Mouse (Mus musculus) kidney, adult 2 months (tissue): ENCODE measurements at regions not wholly inside any gene's neighbourhood (a gene's known extent, or its start where the extent isn't known, plus 50 kb on each side); places are given as distances from the start of the nearest gene placed in this dataset.
"Not testable (repeated sequence)": the region's sequence is repeated elsewhere in the genome, so short reads cannot be mapped to it uniquely, and the experiment has no call there.

ENCODE experiments used
- DNase-seq: peaks from one replicate; pipeline ENCODE4 v3.0.0; 2021
- H3K27ac ChIP-seq: fragments of 200-500 bp; 2 replicates; pipeline ENCODE4 v1.5.1; 2012; ENCODE audit warnings: low read depth, low read length, control low read depth, inconsistent platforms; ENCODE audit not compliant: insufficient read depth
- H3K27me3 ChIP-seq: fragments of 200-500 bp; replicated peaks from 2 replicates; pipeline ENCODE4 v1.6.1; 2012; ENCODE audit warnings: mild to moderate bottlenecking, moderate library complexity, low read length, inconsistent platforms; ENCODE audit not compliant: control insufficient read depth, insufficient read depth
- H3K36me3 ChIP-seq: fragments of 200-500 bp; 2 replicates; pipeline ENCODE4 v1.6.1; 2012; ENCODE audit warnings: mild to moderate bottlenecking, moderate library complexity, low read length, inconsistent platforms; ENCODE audit not compliant: control insufficient read depth, insufficient read depth
- H3K4me1 ChIP-seq: fragments of 200-500 bp; 2 replicates; pipeline ENCODE4 v1.6.1; 2011; ENCODE audit warnings: low read length; ENCODE audit not compliant: control insufficient read depth, insufficient read depth
- H3K4me3 ChIP-seq: fragments of 200-500 bp; 2 replicates; pipeline ENCODE4 v1.5.1; 2011; ENCODE audit warnings: mild to moderate bottlenecking, low read depth, low read length, control low read depth; ENCODE audit not compliant: insufficient read depth
- CTCF ChIP-seq: fragments of 200-500 bp; conservative IDR thresholded peaks from 2 replicates; pipeline ENCODE4 v1.5.1; 2011; ENCODE audit warnings: low read depth, mild to moderate bottlenecking, control low read depth, low read length, moderate library complexity, mixed read lengths; ENCODE audit not compliant: insufficient read depth, insufficient read length
- POLR2A ChIP-seq: fragments of 200-500 bp; IDR thresholded peaks from one replicate; pipeline ENCODE4 v1.6.1; 2011; ENCODE audit warnings: low read depth, low read length, control low read depth
- WGBS: fragments of 180-500 bp; shearing (Covaris S2); methylation state at CpG from one replicate; pipeline ENCODE4 v1.1.7; 2018; 5-methylcytosine and 5-hydroxymethylcytosine counted together

- DNase-seq: no peak
- 54% methylated on average over 17 of the region's 17 CpGs for WGBS
Observed at GRCm38 (mm10) chr12:20845297-20845696, 145.0 kb upstream of the Asap2 start.

GRCm38 (mm10) chr12:20884104-20884503, 106.2 kb upstream of the Asap2 start:
- not testable (repeated sequence) for H3K27me3 ChIP-seq, DNase-seq, H3K4me1 ChIP-seq, H3K36me3 ChIP-seq, H3K27ac ChIP-seq, H3K4me3 ChIP-seq
- 72% methylated on average over 6 of the region's 6 CpGs for WGBS

More at GRCm38 (mm10) chr12:20845297-20845696, 145.0 kb upstream of the Asap2 start:
- TF ChIP-seq CTCF (no peak), POLR2A (no peak)
- Histone ChIP-seq H3K4me1 (no peaks in the 10 kb centered on the region), H3K4me3 (no peak overlapping the region), H3K27ac (no peak overlapping the region), H3K27me3 (no peaks in the 10 kb centered on the region), H3K36me3 (no peaks in the 10 kb centered on the region)

GRCm38 (mm10) chr12:20920653-20921397, 69.4 kb upstream of the Asap2 start:
- H3K4me3 ChIP-seq: peak overlapping the region; percentile 94
- not testable (repeated sequence) for H3K27ac ChIP-seq, H3K36me3 ChIP-seq, H3K27me3 ChIP-seq, H3K4me1 ChIP-seq
- DNase-seq: peak; percentile 71
- WGBS: under 1% methylated on average over 87 of the region's 87 CpGs
- TF ChIP-seq POLR2A: peak; percentile 10

- not testable (repeated sequence) for H3K27ac ChIP-seq, DNase-seq, H3K27me3 ChIP-seq, H3K4me1 ChIP-seq, H3K36me3 ChIP-seq
- peak; percentile 0 for TF ChIP-seq POLR2A
- WGBS: 7% methylated on average over 15 of the region's 15 CpGs
- peak overlapping the region; percentile 94 for H3K4me3 ChIP-seq
Observed at GRCm38 (mm10) chr12:20921398-20922023, 68.7 kb upstream of the Asap2 start.

GRCm38 (mm10) chr12:20928966-20929365, 61.3 kb upstream of the Asap2 start:
- TF ChIP-seq CTCF: peak; percentile 26; the same call in 1 of the 2 replicates
- 23% methylated on average over 3 of the region's 3 CpGs for WGBS
- H3K27me3 ChIP-seq, H3K36me3 ChIP-seq, H3K4me3 ChIP-seq, H3K4me1 ChIP-seq, H3K27ac ChIP-seq: not testable (repeated sequence)
- DNase-seq: peak; percentile 49
